Mouse (Mus musculus) left cerebral cortex, adult 11 months (tissue): ENCODE results near the gene Mpdz.
A peak's percentile ranks its signal among the peaks of the same experiment; 100 is the strongest.

Experiments
- DNase-seq: peaks from one replicate; pipeline ENCODE4 v3.0.0; 2022; ENCODE audit warnings: low spot score

The Mpdz gene

DNA sequence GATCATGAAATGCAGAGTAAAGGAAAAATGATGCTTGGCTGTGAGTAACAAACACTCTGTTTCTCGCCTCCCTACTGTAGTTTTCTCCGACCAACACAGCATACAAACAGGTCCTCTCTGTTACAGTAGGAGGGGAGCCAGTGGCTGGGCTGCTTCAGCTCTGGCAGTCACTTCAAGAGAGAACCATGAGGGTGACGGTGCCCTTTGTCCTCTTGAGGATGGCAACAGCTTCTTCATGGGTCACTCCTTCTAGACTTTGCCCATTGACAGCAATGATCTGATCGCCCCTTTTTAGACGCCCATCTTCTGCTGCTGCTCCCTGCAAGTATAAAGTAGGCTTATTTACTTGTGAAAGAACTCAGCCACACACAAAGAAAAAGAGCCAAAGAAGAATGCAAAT is 163.2 kb downstream of the Mpdz start:
- DNase-seq: no peak

DNA sequence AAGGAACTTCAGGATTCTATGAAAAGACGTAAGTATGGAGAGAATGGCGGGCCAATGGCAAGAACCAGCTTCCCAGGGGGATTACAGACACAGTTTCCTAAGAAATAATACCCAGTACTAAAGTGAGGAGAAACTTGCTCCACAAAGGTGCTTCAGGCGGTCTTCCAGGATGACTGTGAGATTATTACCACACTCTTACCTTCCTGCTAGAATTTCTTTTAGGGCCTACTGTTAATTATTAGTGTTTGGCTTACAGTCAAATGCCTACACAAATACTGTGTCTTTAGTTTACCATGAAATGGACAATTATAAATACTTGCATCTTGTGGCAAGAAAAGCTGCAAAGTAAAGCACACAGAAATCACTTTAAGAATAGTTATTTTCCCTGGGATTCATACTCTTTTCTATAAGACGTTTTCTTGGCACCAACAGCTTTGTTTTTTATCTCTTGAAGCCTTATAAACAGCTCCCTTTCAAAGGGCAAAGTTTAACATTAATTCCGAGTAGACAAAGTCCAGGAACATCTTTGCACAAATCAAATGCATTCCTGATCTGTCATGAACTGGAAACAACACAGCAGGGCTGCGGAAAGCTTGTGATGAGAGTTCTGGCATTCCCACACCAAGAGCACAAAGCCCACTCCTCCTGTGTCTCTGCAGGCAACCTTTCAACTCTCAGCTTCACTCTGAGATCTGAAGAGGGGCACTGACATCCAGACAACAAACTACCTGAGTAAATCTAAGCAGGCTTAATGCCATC is 166.5 kb downstream of the Mpdz start:
- no peak for DNase-seq

DNA sequence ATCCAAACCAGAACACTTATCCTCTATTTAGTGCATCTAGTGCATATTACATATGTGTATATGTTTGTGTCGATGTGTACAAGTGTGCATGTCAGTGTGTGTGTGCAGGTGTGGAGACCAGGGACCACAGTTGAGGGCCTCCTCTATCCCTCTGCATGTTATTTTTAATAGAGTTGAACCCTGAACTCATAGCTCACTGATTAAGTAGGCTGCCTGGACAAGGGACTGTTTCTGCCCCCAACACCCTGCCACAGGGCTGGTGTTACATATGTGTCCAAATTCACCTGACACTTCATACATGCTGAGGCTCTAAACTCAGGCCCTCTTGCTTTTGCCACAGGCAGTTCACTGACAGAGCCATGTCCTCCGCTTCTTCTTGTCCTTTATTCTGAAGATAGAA is 169.5 kb downstream of the Mpdz start:
- DNase-seq: no peak

DNA sequence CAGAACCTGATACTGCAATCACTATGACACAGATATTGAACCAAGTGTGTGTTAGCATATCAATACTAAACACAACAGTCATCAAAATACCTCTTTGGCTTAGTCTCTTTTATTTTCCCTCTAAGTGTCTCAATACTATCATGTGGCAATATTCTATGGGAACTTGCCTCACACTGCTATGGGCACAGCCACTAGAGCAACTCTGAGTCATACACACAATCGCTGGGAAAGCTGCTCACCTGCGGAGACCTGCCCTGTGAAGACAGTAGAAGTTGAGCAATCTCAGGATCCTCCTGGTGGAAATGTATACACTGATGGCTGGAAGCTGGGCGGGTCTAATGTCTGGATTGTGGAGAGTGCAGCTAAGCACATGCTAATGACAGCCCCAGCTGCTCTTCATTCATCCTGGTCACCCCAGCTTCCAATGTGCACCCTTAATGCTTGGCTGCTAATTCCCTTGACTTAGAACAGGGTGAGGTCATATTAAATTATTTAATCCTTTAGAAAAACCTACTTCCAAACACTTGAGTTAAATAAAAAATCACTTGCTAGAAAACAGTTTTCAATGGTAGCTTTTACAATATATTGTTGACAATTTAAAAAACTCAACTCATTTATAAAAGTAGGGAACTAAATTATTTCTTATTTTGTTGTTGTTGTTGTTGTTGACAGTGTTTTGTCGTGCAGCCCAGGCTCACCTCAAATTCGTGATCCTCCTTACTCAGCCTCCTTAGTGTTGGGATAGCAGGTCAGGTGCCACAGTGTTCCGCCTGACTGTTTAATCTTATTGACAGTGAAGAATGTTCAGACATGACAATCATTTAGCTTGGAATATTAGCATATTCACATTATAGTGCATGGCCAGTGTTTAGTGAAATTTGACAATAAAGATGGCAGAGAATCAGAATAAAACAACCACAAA is 189.5 kb downstream of the Mpdz start:
- no peak for DNase-seq

DNA sequence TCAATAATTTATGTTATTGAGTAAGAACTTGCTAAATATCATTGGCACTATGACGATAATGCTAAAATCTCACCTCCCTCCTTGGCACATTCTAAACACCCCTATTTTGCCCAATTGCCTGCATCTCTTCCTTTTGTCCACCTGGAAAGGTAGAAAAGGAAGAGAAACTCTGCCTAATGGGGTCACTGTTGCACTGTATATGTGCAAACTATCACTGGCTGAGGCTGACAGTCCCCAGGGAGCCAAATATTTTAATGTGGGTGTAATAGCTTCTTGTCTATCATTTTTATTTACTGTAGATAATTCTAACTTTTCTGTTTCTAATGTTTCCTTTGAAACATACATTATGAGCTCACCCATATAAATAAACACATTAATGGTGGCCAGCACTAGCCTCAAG is 190.3 kb downstream of the Mpdz start:
- DNase-seq: no peak

DNA sequence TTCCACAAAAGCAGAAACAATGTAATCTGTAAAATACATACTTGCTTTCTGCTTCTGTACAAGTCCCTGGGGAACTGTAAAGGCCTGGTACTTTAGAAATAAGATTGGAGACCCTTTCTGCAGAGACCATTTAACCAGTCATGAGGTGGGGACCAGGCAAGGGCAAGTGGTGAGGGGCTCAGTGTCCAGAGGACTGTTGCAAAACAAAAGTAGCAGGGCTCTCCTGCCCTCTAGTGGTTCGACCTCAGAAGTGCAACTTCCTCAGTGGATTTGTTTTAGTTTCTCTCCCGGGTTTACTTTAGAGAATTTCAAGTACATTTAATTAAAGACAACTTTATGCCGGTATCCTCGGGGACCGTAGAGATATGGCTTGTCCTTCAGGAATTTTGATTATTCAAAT is 190.7 kb downstream of the Mpdz start:
- peak; percentile 6 for DNase-seq

DNA sequence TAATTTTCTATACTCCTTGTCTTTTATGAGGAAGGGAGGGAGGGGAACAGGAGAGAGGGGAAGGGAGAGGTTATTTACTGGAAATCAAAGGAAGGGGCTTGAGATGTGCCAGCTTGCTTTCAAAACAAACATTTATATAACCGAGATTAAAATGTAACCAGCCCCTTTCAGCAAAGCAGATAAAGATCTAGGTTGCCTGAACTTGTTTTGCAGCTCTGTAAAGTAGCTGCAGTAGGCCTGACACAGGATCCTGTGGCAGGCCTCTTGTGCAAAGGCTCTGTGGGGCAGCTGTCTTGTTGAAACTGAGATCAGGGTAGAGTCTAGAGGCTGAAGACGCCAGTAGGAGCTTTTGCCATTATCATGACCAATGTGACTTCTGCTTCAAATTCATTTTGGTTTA is 193.4 kb downstream of the Mpdz start:
- DNase-seq: no peak

DNA sequence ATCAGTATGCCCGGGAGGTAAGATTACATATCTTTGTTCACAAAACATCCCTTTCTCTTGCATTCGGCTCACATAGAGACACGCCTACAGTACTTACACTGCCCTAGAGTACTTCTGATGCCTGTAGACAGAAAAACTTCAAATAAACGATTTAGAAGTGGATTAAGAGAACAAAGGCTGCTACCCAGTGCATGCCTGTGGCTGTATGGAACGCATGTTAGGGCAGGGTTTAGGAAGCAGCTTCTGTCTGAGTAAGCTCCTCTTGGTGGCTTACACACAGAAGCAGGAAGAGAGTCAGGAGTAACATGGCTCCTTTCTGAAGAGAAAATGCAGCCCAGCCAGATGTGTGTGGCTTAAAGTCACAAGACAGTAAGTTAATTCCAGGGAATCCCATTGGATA is 206.4 kb downstream of the Mpdz start:
- DNase-seq: no peak
